Mouse (Mus musculus) MEL (cell line): ENCODE data around the gene Fam162b.

Experiments
- CTCF ChIP-seq, 3 experiments: IDR thresholded peaks in 2 of 3; conservative IDR thresholded peaks in 1 of 3; 2 replicates each; pipeline ENCODE4 v1.5.1; 2011 to 2012; ENCODE audit warnings: low read length in 3 of 3, low read depth in 2 of 3, mild to moderate bottlenecking in 2 of 3, improper control_type of control experiment in 1 of 3, inconsistent platforms in 1 of 3, mixed read lengths in 1 of 3, moderate library complexity in 1 of 3; ENCODE audit not compliant: control insufficient read depth in 1 of 3, insufficient read depth in 1 of 3, poor library complexity in 1 of 3, severe bottlenecking in 1 of 3
- ETS1 ChIP-seq: IDR thresholded peaks from 2 replicates; pipeline ENCODE4 v1.6.1; 2012; ENCODE audit warnings: low read depth, mild to moderate bottlenecking, inconsistent platforms, low read length, improper control_type of control experiment, moderate library complexity
- NRF1 ChIP-seq: IDR thresholded peaks from 2 replicates; pipeline ENCODE4 v1.6.1; 2014; ENCODE audit warnings: low read depth, mild to moderate bottlenecking, inconsistent platforms, low read length, improper control_type of control experiment, moderate library complexity; ENCODE audit not compliant: poor library complexity, insufficient read depth, severe bottlenecking
- POLR2A ChIP-seq, 2 experiments: IDR thresholded peaks; 2 replicates each; pipeline ENCODE4 v1.6.1; 2011 to 2012; ENCODE audit warnings: low read length in 2 of 2, mild to moderate bottlenecking in 2 of 2, control low read depth in 1 of 2, improper control_type of control experiment in 1 of 2, low read depth in 1 of 2, moderate library complexity in 1 of 2; ENCODE audit not compliant: control insufficient read depth in 1 of 2, insufficient read depth in 1 of 2, poor library complexity in 1 of 2
- POLR2AphosphoS5 ChIP-seq: IDR thresholded peaks from 2 replicates; pipeline ENCODE4 v1.6.1; 2012; ENCODE audit warnings: low read depth, borderline replicate concordance, mild to moderate bottlenecking, inconsistent platforms, low read length, moderate library complexity, mixed read lengths
- SMC3 ChIP-seq: IDR thresholded peaks from 2 replicates; pipeline ENCODE4 v1.6.1; 2011; ENCODE audit warnings: low read depth, low read length, improper control_type of control experiment
- UBTF ChIP-seq: IDR thresholded peaks from 2 replicates; pipeline ENCODE4 v1.6.1; 2012; ENCODE audit warnings: low read depth, mild to moderate bottlenecking, inconsistent platforms, low read length, improper control_type of control experiment, moderate library complexity, borderline replicate concordance; ENCODE audit not compliant: insufficient read depth

DNA sequence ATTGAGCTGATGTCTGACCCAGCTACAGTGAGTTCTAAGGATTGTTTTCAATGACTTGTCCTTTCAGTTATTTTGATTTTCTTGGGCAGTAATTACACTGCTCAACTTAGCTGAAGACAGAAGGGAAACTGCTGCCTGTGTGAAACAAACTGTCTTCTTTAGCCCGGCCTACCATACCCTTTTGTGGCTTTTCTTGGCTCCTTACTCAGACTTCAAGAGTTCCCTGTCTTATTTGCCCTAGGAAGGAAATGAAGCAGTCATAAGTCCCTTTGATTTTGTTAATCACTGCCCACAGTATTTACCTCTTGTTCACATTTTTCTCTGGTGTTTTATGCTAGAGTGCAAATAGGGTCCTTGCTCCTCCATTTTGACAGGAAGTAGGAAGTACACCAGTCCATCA, 5.9 kb downstream of the Fam162b start:
- TF ChIP-seq SMC3 (no peak), POLR2AphosphoS5 (no peak), POLR2A (IDR thresholded peaks at IDR 0.05; ENCODE audit: control insufficient read depth in 1 of 2, insufficient read depth in 1 of 2, low read depth in 1 of 2, low read length in 2 of 2, poor library complexity in 1 of 2) (no peak), UBTF (no peak), CTCF (IDR thresholded peaks at IDR 0.05 in 2 of 3, conservative IDR thresholded peaks at IDR 0.05 in 1 of 3; ENCODE audit: control insufficient read depth in 1 of 3, insufficient read depth in 1 of 3, low read depth in 2 of 3, low read length in 3 of 3, poor library complexity in 1 of 3, severe bottlenecking in 1 of 3) (no peak), ETS1 (no peak), NRF1 (no peak)
